13 mouse cellular contexts compared by ENCODE assay signal in the genomic region with DNA sequence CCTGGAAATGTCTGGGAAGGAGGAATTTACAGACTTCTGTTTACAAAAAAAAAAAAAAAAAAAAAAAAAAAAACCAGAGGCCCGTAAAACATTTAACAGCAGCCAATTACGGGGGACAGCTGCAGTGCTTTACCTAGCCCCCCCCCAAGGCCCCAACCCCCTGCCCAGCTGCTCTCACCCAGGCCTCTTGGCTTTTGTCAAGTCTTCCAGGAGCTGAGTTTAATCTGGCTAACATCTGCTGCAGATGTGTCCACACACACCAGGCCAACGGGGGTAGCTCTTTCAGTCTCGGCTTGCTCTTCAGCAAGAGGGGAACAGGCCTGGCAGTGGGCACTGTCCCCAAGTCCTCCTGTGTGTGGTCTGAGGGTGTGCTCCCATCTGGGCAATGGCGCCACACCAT. TPM values are rescaled to one million over a fixed set of nuclear protein-coding genes. Genes with fewer than 3 reads are reported as not detected.
DNase-seq lines count a peak whose midpoint lies in the region; ATAC-seq and TF ChIP-seq lines count a peak whose summit lies in the region.
"Had no signal": no experiment of that assay in that cellular context is flagged by ENCODE, and none has a peak within 500 bp of the region (broad histone marks: within the 10 kb centered on the region; RNA-seq: fewer than 3 reads in every experiment).

No protein-coding gene starts in this region.

- H3K4me1 ChIP-seq in forebrain, embryonic 10.5 days, result peaks cover 94% of the 10 kb centered on the region
- peaks cover 39% of the 10 kb centered on the region for H3K4me1 ChIP-seq in forebrain, postnatal 0 days (ENCODE audit: insufficient read depth)
- peaks cover 46% of the 10 kb centered on the region for H3K4me1 ChIP-seq in lung, embryonic 14.5 days (ENCODE audit: insufficient read depth)
- H3K4me1 ChIP-seq in embryonic facial prominence, embryonic 13.5 days, result peaks cover 95% of the 10 kb centered on the region
- H3K4me1 ChIP-seq in limb, embryonic 13.5 days, result peaks cover 95% of the 10 kb centered on the region
- peaks cover 26% of the 10 kb centered on the region for H3K4me1 ChIP-seq in cerebellum, adult 2 months (ENCODE audit: control insufficient read depth, insufficient read depth, low read length)

- no peak for DNase-seq in forebrain, embryonic 10.5 days (ENCODE audit: extremely low spot score, low spot score)
- DNase-seq in forebrain, postnatal 0 days, result no peak
- DNase-seq in lung, embryonic 14.5 days, result peak; percentile 34
- DNase-seq in lung, postnatal 10 days, result no peak
- no peak for DNase-seq in layer of hippocampus, postnatal 14 days (ENCODE audit: low spot score in 2 of 2)
- no peak for DNase-seq in cerebellum, adult 2 months
- DNase-seq: cerebellum, postnatal 14 days; kidney, postnatal 14 days; layer of hippocampus, adult 9-11 months had no signal

- no peak overlapping the region for H3K4me2 ChIP-seq in forebrain, postnatal 0 days (ENCODE audit: low read depth)
- H3K4me2 ChIP-seq in lung, embryonic 14.5 days, result no peak overlapping the region
- H3K4me2 ChIP-seq in embryonic facial prominence, embryonic 13.5 days, result no peak overlapping the region
- H3K4me2 ChIP-seq in limb, embryonic 13.5 days (replicated peaks), result peak overlapping the region; percentile 44
- H3K4me2 ChIP-seq: stomach, embryonic 15.5 days had no signal

- no peak overlapping the region for H3K9ac ChIP-seq in forebrain, postnatal 0 days
- H3K9ac ChIP-seq in lung, embryonic 14.5 days, result no peak overlapping the region
- H3K9ac ChIP-seq in embryonic facial prominence, embryonic 13.5 days, result 0 out of 2 replicates have a peak overlapping the region, but pooled peaks have one; percentile 22
- peak overlapping the region; percentile 45; the same call in 1 of the 2 replicates for H3K9ac ChIP-seq in limb, embryonic 13.5 days
- H3K9ac ChIP-seq: stomach, embryonic 15.5 days had no signal

- peaks cover 96% of the 10 kb centered on the region for H3K36me3 ChIP-seq in forebrain, embryonic 10.5 days (replicated peaks)
- H3K36me3 ChIP-seq in forebrain, postnatal 0 days (ENCODE audit: insufficient read depth), result peaks cover 2% of the 10 kb centered on the region
- peaks cover 14% of the 10 kb centered on the region; the same call in 1 of the 2 replicates for H3K36me3 ChIP-seq in lung, embryonic 14.5 days (ENCODE audit: insufficient read depth)
- peaks cover 30% of the 10 kb centered on the region for H3K36me3 ChIP-seq in embryonic facial prominence, embryonic 13.5 days
- H3K36me3 ChIP-seq in limb, embryonic 13.5 days, result peaks cover 24% of the 10 kb centered on the region
- H3K36me3 ChIP-seq: stomach, embryonic 15.5 days had no signal

- no peaks in the 10 kb centered on the region for H3K9me3 ChIP-seq in forebrain, embryonic 10.5 days
- H3K9me3 ChIP-seq in forebrain, postnatal 0 days (ENCODE audit: low read length), result no peaks in the 10 kb centered on the region
- H3K9me3 ChIP-seq in lung, embryonic 14.5 days (ENCODE audit: low read depth, low read length), result no peaks in the 10 kb centered on the region
- no peaks in the 10 kb centered on the region for H3K9me3 ChIP-seq in embryonic facial prominence, embryonic 13.5 days
- no peaks in the 10 kb centered on the region for H3K9me3 ChIP-seq in limb, embryonic 13.5 days
- H3K9me3 ChIP-seq: stomach, embryonic 15.5 days had no signal

- no peak for ATAC-seq in forebrain, postnatal 0 days
- ATAC-seq in lung, embryonic 14.5 days (ENCODE audit: insufficient read depth), result no peak
- ATAC-seq in embryonic facial prominence, embryonic 13.5 days (ENCODE audit: insufficient number of reproducible peaks, insufficient read depth, low FRiP score, low TSS enrichment, low read depth), result no peak
- no peak; the same call in 1 of the 2 replicates for ATAC-seq in limb, embryonic 13.5 days (ENCODE audit: low FRiP score, low read depth)
- ATAC-seq: forebrain, embryonic 16.5 days had no signal

- no peak for TF ChIP-seq POLR2A in cerebellum, adult 2 months (IDR thresholded peaks at IDR 0.05; ENCODE audit: borderline replicate concordance, insufficient read depth, low read length)

- no peaks in the 10 kb centered on the region for H3K27me3 ChIP-seq in forebrain, embryonic 10.5 days (ENCODE audit: poor library complexity, severe bottlenecking)
- no peaks in the 10 kb centered on the region for H3K27me3 ChIP-seq in forebrain, postnatal 0 days (ENCODE audit: insufficient read depth, low read length)
- no peaks in the 10 kb centered on the region for H3K27me3 ChIP-seq in lung, embryonic 14.5 days (ENCODE audit: insufficient read depth, low read length)
- no peaks in the 10 kb centered on the region for H3K27me3 ChIP-seq in embryonic facial prominence, embryonic 13.5 days
- H3K27me3 ChIP-seq in limb, embryonic 13.5 days, result 0 out of 2 replicates have a peak, but pooled peaks cover 5% of the 10 kb centered on the region
- no peaks in the 10 kb centered on the region for H3K27me3 ChIP-seq in cerebellum, adult 2 months (ENCODE audit: control insufficient read depth, insufficient read depth, low read length)
- H3K27me3 ChIP-seq: stomach, embryonic 15.5 days had no signal

- H3K27ac ChIP-seq in forebrain, embryonic 10.5 days, result peak overlapping the region; percentile 53
- H3K27ac ChIP-seq in forebrain, postnatal 0 days (ENCODE audit: low read depth, low read length), result no peak overlapping the region
- H3K27ac ChIP-seq in lung, embryonic 14.5 days (ENCODE audit: low read depth), result no peak overlapping the region
- peak overlapping the region; percentile 34; the same call in 1 of the 2 replicates for H3K27ac ChIP-seq in embryonic facial prominence, embryonic 13.5 days
- H3K27ac ChIP-seq in limb, embryonic 13.5 days, result peak overlapping the region; percentile 73
- H3K27ac ChIP-seq in cerebellum, adult 2 months (ENCODE audit: insufficient read depth, low read length), result no peak overlapping the region
- H3K27ac ChIP-seq: stomach, embryonic 15.5 days had no signal

- WGBS in forebrain, embryonic 10.5 days, result 83% methylated on average over 4 of the region's 5 CpGs
- 74% methylated on average over 5 of the region's 5 CpGs for WGBS in forebrain, postnatal 0 days
- 29% methylated on average over 5 of the region's 5 CpGs for WGBS in lung, embryonic 14.5 days
- WGBS in embryonic facial prominence, embryonic 13.5 days, result 42% methylated on average over 5 of the region's 5 CpGs
- 17% methylated on average over 5 of the region's 5 CpGs for WGBS in limb, embryonic 13.5 days
- 79% methylated on average over 5 of the region's 5 CpGs for WGBS in cerebellum, adult 2 months

- TF ChIP-seq CTCF in forebrain, postnatal 0 days (IDR thresholded peaks at IDR 0.05; ENCODE audit: low read depth), result no peak
- no peak for TF ChIP-seq CTCF in lung, embryonic 14.5 days (IDR thresholded peaks at IDR 0.05; ENCODE audit: low read depth)
- TF ChIP-seq CTCF in cerebellum, adult 2 months (IDR thresholded peaks at IDR 0.05; ENCODE audit: borderline replicate concordance, insufficient read depth, low read depth, low read length), result no peak

- no peak overlapping the region for H3K4me3 ChIP-seq in forebrain, embryonic 10.5 days
- no peak overlapping the region for H3K4me3 ChIP-seq in forebrain, postnatal 0 days (ENCODE audit: low read depth, low read length)
- no peak overlapping the region for H3K4me3 ChIP-seq in lung, embryonic 14.5 days (ENCODE audit: low read depth, low read length)
- H3K4me3 ChIP-seq in embryonic facial prominence, embryonic 13.5 days, result no peak overlapping the region
- no peak overlapping the region for H3K4me3 ChIP-seq in limb, embryonic 13.5 days
- no peak overlapping the region for H3K4me3 ChIP-seq in cerebellum, adult 2 months (replicated peaks; ENCODE audit: insufficient read depth, low read depth, low read length)
- H3K4me3 ChIP-seq: stomach, embryonic 15.5 days had no signal

RNA-seq across cellular contexts. Expression of a gene that starts 32.7 kb away (rescaled TPM):
- 13.7 and 16.1 TPM in 2 replicates for polyA plus RNA-seq in forebrain, embryonic 10.5 days (2016; fragmentation: Nextera tagmentation; extraction: Ambion mirVana)
- total RNA-seq in forebrain, postnatal 0 days (2014; rRNA removed), result 19.3 and 26.5 TPM in 2 replicates
- 3.9 and 6.5 TPM in 2 replicates for polyA plus RNA-seq in forebrain, postnatal 0 days (2015; fragmentation: Nextera tagmentation; extraction: Ambion mirVana)
- polyA plus RNA-seq in lung, embryonic 14.5 days (2014; fragmentation: Nextera tagmentation; extraction: Ambion mirVana), result 14.3 and 15.6 TPM in 2 replicates
- 13.1 and 13.9 TPM in 2 replicates for polyA plus RNA-seq in embryonic facial prominence, embryonic 13.5 days (2015; fragmentation: Nextera tagmentation; extraction: Ambion mirVana)
- polyA plus RNA-seq in limb, embryonic 13.5 days (2015; fragmentation: Nextera tagmentation; extraction: Ambion mirVana), result 12.7 and 13.8 TPM in 2 replicates
- total RNA-seq in layer of hippocampus, postnatal 14 days (2021), result 10 to 100 TPM; 20.3 to 20.7 TPM
- polyA plus RNA-seq in cerebellum, adult 2 months (2012; rRNA removed), result 17.0 and 17.6 TPM in 2 replicates

Comparison
In these comparisons a context has a peak if more than half of its experiments do, and no peak if none do; other contexts are left out.
1. H3K27ac ChIP-seq: peak in forebrain, embryonic 10.5 days (single experiment), embryonic facial prominence, embryonic 13.5 days (single experiment) and limb, embryonic 13.5 days (single experiment); none in forebrain, postnatal 0 days (single experiment), lung, embryonic 14.5 days (single experiment) and cerebellum, adult 2 months (single experiment).
2. H3K9ac ChIP-seq: peak in embryonic facial prominence, embryonic 13.5 days (single experiment) and limb, embryonic 13.5 days (single experiment); none in forebrain, postnatal 0 days (single experiment) and lung, embryonic 14.5 days (single experiment).